Mouse (Mus musculus) spleen, embryonic (tissue): ENCODE results near the gene Fut1.

Experiments
- CTCF ChIA-PET: fragments of 350-600 bp; sonication (Branson Sonifier 250); formaldehyde crosslinking; loops from one replicate; lab custom pipeline; 2022; lab: Charles Lee

Fut1 gene

GRCm38 (mm10) chr7:45598960-45599879 is 17.9 kb upstream of the Fut1 start:
- CTCF ChIA-PET = interaction anchor here (0.7 kb wide), 1 partner anchor 122 kb away, joined by 9 read pairs; no protein-coding TSS in a partner anchor

GRCm38 (mm10) chr7:45605704-45606289 is 11.3 kb upstream of the Fut1 start:
- CTCF ChIA-PET = no interaction called here

DNA sequence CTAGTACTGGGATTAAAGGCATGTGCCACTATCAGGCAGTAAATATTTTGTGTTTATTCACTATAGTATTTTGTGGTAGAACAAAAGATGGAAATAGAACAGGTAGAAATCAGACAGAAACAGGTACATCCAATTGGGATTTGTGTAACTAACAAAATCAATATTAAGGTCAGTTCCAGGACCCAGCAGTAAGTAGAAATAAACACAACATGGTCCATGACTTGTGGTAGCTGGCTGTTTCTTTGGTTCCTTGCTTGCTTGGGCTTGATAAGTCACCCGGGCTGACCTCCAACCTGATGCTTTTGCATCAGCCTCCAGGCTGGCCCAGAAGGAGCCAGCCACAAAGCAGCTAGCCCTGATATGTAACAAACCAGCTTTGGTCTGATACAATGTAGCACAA is 7.6 kb upstream of the Fut1 start:
- CTCF ChIA-PET = no interaction called here

GRCm38 (mm10) chr7:45616277-45616676 is 812 bp upstream of the Fut1 start:
- CTCF ChIA-PET = no interaction called here

GRCm38 (mm10) chr7:45618316-45618715 is 1.2 kb downstream of the Fut1 start:
- CTCF ChIA-PET = interaction anchor here (0.6 kb wide), 1 partner anchor 15 kb away, joined by 4 read pairs; no protein-coding TSS in a partner anchor

GRCm38 (mm10) chr7:45619592-45619991 is 2.5 kb downstream of the Fut1 start:
- CTCF ChIA-PET = no interaction called here

- CTCF ChIA-PET = interaction anchor here (1.0 kb wide), 1 partner anchor 380 kb away, joined by 3 read pairs; no protein-coding TSS in a partner anchor
These were observed 4.4 kb downstream of the Fut1 start, which contains the start of gene Izumo1 for GRCm38 (mm10) chr7:45621443-45621842. Gene Izumo1 (plus strand): TSS chr7:45621811.

DNA sequence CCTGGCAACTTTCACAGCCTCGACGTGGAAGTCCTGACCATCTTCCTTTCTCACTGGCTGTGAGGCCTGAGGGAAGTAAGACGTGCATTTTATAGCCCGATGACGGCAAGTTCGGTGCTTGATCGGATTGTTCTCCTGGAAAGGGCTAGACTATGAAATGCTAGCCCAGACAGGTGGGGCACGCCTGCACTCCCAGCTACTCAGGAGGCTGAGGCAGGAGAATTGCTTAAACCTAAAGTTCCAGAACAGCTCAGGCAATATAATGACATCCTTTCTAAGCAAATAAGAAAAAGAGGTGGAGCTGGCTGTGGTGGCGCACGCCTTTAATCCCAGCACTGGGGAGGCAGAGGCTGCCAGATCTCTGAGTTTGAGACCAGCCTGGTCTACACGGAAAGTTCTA is 6.4 kb downstream of the Fut1 start:
- CTCF ChIA-PET = no interaction called here

GRCm38 (mm10) chr7:45624718-45625117 is 7.6 kb downstream of the Fut1 start:
- CTCF ChIA-PET = no interaction called here

DNA sequence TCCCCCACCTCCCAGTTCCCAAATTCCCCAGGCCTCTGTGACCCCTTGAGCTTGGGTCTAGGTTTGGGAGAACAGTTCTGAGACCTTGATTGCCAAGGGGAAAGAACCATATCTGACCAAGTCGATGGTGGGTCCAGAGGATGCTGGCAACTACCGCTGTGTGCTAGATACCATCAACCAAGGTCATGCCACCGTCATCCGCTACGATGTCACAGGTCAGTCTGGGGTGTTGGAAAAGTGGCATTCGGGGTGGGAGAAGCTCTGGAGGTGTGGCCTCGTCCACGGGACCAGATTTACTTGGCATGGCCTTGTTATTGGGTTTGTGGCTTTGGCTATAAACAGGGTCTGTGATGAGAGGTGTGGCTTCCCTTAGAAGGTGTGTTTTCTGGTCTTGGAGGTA is 8.4 kb downstream of the Fut1 start:
- CTCF ChIA-PET = no interaction called here

GRCm38 (mm10) chr7:45626571-45627076 is 9.5 kb downstream of the Fut1 start:
- CTCF ChIA-PET = no interaction called here

GRCm38 (mm10) chr7:45627261-45627660 is 10.2 kb downstream of the Fut1 start, which contains the start of gene Rasip1:
Gene Rasip1 (plus strand): TSS chr7:45627488.
- CTCF ChIA-PET = no interaction called here

- CTCF ChIA-PET = interaction anchor here (0.7 kb wide), 1 partner anchor 925 kb away, joined by 3 read pairs; no protein-coding TSS in a partner anchor
These were observed 11.5 kb downstream of the Fut1 start for GRCm38 (mm10) chr7:45628364-45629294.

- CTCF ChIA-PET = no interaction called here
These were observed 13.2 kb downstream of the Fut1 start for GRCm38 (mm10) chr7:45630064-45630907.

- CTCF ChIA-PET = no interaction called here
These were observed 15.4 kb downstream of the Fut1 start for GRCm38 (mm10) chr7:45632499-45632898.

DNA sequence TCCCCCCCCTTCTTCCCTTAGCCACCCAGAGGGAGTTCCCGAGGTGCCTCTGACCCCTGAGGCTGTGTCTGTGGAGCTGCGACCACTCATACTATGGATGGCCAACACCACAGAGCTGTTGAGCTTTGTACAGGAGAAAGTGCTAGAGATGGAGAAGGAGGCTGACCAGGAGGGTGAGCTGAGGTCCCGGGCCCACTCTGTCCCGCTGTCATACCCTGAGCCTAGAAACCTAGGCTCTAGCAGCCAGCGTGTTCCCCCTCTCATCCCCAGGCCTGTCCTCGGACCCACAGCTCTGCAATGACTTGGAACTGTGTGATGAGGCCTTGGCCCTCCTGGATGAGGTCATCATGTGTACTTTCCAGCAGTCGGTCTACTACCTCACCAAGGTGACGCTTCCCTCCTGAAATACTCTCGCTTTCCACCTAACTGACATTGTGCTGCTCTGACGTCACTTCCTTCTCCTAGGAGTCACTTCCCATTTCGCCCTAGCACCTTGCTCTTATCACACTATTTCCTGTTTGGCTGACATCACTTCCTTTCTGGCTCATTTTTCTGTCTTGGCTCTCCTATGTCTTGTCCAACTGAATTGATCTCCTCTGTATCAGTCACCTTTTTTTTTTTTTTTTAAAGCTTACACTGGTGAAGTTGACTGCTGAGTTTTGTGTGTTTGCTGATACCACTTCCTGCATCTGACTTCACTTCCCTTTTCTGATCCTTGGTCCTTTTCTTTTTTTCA is 18.0 kb downstream of the Fut1 start:
- CTCF ChIA-PET = interaction anchor here (0.7 to 0.9 kb wide), 2 partner anchors 10 to 78 kb away, joined by 3 to 4 read pairs; no protein-coding TSS in a partner anchor

- CTCF ChIA-PET = interaction anchor here (0.7 to 0.9 kb wide), 2 partner anchors 9 to 79 kb away, joined by 3 to 4 read pairs; no protein-coding TSS in a partner anchor
These were observed 18.9 kb downstream of the Fut1 start for GRCm38 (mm10) chr7:45635711-45636688.

DNA sequence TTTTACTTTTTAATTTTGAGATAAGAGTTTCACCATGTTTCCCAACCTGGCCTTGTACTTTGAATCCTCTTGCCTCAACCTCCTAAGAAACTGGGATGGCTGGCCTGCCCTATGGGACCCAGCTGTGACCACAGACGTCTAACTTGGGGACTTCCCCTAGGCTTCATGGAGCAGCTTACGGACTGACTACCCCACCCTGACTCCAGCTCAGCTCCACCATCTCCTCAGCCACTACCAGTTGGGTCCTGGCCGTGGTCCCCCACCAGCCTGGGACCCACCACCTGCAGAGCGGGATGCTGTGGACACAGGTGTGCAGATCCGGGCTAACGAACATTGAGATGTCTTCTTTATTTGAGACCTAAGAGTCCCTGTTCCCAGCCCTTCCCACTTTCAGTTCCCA is 20.6 kb downstream of the Fut1 start:
- CTCF ChIA-PET = no interaction called here
